Mouse (Mus musculus): Measurements from ENCODE around the gene Rpl34. TPM values are rescaled to one million over a fixed set of nuclear protein-coding genes. Genes with fewer than 3 reads are reported as not detected.

The Rpl34 gene
- polyA plus RNA-seq, 2 experiments from 2014 or later = 1,918 to 2,174 TPM

Other genes starting within 250 kb of the Rpl34 start
- under 1 TPM; 0.23 to 0.24 TPM for gene Etnppl, start 113.0 kb downstream of the Rpl34 start, polyA plus RNA-seq (2017; shearing (Covaris generic))
- 100 to 1,000 TPM; 214 to 219 TPM for gene Ostc, start 21.0 kb downstream of the Rpl34 start, polyA plus RNA-seq (2017; shearing (Covaris generic))